Mouse (Mus musculus) liver, embryonic 15.5 days (tissue): ENCODE measurements around the gene Tex22. TPM values are rescaled to one million over a fixed set of nuclear protein-coding genes. Genes with fewer than 3 reads are reported as not detected.
A peak's percentile ranks its signal among the peaks of the same experiment; 100 is the strongest.

ENCODE experiments used
- ATAC-seq: fragments of 200-750 bp; cut with Nextera tagmentation; 2 replicates; pipeline ENCODE4 v1.8.0; 2017; ENCODE audit warnings: moderate number of reproducible peaks, mild to moderate bottlenecking, moderate library complexity; ENCODE audit not compliant: insufficient read depth
- H3K27ac ChIP-seq: fragments of 300-500 bp; sonication (generic); replicated peaks from 2 replicates; pipeline ENCODE4 v1.5.1; 2015; ENCODE audit warnings: mild to moderate bottlenecking, inconsistent platforms
- H3K27me3 ChIP-seq: fragments of 300-500 bp; sonication (generic); 2 replicates; pipeline ENCODE4 v1.6.1; 2015; ENCODE audit warnings: mild to moderate bottlenecking, inconsistent platforms
- H3K36me3 ChIP-seq: fragments of 300-500 bp; sonication (generic); replicated peaks from 2 replicates; pipeline ENCODE4 v1.6.1; 2015; ENCODE audit warnings: moderate library complexity, mild to moderate bottlenecking, inconsistent platforms
- H3K4me1 ChIP-seq: fragments of 300-500 bp; sonication (generic); replicated peaks from 2 replicates; pipeline ENCODE4 v1.6.1; 2015; ENCODE audit warnings: inconsistent platforms
- H3K4me2 ChIP-seq: fragments of 300-500 bp; sonication (generic); 2 replicates; pipeline ENCODE4 v1.6.1; 2015; ENCODE audit warnings: moderate library complexity, mild to moderate bottlenecking, inconsistent platforms
- H3K4me3 ChIP-seq: fragments of 300-500 bp; sonication (generic); replicated peaks from 2 replicates; pipeline ENCODE4 v1.5.1; 2015; ENCODE audit warnings: mild to moderate bottlenecking, inconsistent platforms
- H3K9ac ChIP-seq: fragments of 300-500 bp; sonication (generic); 2 replicates; pipeline ENCODE4 v1.6.1; 2015; ENCODE audit warnings: moderate library complexity, mild to moderate bottlenecking, inconsistent platforms
- H3K9me3 ChIP-seq: fragments of 300-500 bp; sonication (generic); replicated peaks from 2 replicates; pipeline ENCODE4 v1.6.1; 2016; ENCODE audit warnings: inconsistent platforms
- WGBS: fragments of 180-500 bp; shearing (Covaris S2); methylation state at CpG from one replicate; pipeline ENCODE4 v1.1.7; 2015; ENCODE audit warnings: mixed read lengths; ENCODE audit not compliant: insufficient replicate concordance; 5-methylcytosine and 5-hydroxymethylcytosine counted together
- polyA plus RNA-seq: library from polyadenylated mRNA; unstranded; fragments of >200 nt; fragmentation: Nextera tagmentation; extraction: Ambion mirVana; gene quantifications from 2 replicates; pipeline ENCODE4 v1.2.1, GENCODE M21; 2015

The Tex22 gene
- polyA plus RNA-seq, 1 experiment from 2014 or later, result not detected

DNA sequence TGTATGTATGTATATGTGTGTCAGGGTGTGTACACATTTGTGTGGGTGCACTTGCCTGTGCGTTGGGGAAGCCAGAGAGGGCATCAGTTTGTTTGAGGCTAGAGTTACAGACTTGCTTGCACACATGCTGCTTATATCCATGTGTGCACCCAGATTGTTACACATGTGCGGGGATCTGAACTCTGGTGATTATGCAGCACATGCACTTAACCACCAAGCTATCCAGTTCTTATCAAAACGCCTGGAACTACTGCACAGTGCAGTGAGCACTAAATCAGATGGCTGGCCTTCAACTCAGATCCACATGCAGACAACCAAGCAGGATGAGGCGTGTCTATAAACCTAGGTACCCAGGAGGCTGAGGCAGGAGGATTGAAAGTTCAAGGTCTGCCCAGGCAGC is 37.3 kb upstream of the Tex22 start:
- peaks cover 64% of the 10 kb centered on the region for H3K4me1 ChIP-seq

DNA sequence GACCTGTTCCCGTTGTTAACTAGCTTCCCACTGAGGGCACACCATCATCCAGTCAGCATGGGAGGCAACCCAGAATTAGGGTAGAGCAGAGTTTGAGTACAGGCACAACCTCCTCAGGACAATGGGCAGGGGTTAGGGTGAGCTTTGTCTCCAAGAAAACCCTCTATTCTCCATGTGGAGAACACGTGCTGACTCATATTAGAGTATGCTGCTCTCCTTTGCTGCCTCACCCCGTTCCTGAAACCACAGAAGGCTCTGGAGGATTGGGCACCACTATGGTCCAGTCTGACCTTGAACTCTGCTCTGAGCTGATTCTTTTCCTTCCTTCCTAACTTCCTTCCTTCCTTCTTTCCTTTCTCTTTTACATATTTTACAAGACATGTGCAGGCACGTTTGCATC is 35.9 kb upstream of the Tex22 start:
- Histone ChIP-seq H3K9ac (no peak overlapping the region), H3K4me2 (no peak overlapping the region), H3K9me3 (no peaks in the 10 kb centered on the region), H3K27me3 (no peaks in the 10 kb centered on the region), H3K27ac (no peak overlapping the region), H3K36me3 (no peaks in the 10 kb centered on the region), H3K4me1 (peaks cover 64% of the 10 kb centered on the region), H3K4me3 (no peak overlapping the region)
- WGBS, result 74% methylated on average over 4 of the region's 4 CpGs
- no peak for ATAC-seq

More for the DNA sequence above, 37.3 kb upstream of the Tex22 start:
- ATAC-seq, result peak; percentile 48
- no peak overlapping the region for H3K4me3 ChIP-seq
- H3K27ac ChIP-seq, result no peak overlapping the region
- 0 out of 2 replicates have a peak, but pooled peaks cover 2% of the 10 kb centered on the region for H3K36me3 ChIP-seq
- H3K27me3 ChIP-seq, result no peaks in the 10 kb centered on the region
- no peaks in the 10 kb centered on the region for H3K9me3 ChIP-seq
- no peak overlapping the region for H3K4me2 ChIP-seq
- WGBS, result 37% methylated on average over 4 of the region's 4 CpGs
- H3K9ac ChIP-seq, result no peak overlapping the region

DNA sequence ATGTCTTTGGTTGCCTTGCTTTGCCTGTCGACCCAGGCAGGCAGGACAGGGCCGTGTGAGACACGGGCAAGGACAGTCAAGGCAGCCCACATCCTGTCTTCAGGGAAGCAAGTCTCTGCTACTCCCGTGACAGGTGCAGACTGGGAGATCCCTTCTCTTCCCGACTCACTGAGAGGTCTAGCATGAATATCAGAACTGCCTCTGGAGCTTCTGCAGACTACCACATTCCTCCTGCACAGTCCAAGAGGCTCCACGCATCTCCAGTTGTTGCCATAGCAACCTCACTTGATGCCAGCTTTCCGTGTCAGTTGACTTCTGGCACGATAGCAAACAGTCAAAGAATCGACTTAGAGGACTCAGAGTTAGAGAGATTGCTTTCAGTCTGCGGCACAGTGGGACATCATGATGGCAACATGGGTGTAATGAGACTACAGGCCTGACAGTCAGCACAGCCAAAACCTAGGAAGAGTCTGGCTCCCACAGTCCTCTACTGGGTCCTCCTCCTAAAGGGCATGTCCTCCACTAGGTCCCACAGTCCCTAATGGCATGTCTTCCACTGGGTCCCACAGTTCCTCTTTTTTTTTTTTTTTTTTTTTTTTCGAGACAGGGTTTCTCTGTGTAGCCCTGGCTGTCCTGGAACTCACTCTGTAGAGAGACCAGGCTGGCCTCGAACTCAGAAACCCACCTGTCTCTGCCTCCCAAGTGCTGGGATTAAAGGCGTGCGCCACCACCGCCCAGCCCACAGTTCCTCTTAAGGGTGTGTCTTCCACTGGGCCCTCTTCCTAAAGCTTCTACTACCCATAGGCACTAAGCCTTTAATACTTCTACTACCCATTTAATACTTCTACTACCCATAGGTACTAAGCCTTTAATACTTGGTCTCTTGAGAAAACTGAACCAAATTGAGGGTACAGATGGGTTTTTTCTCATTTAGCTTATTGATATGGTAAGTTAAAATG is 32.5 kb upstream of the Tex22 start:
- peak; percentile 53 for ATAC-seq
- H3K36me3 ChIP-seq, result peaks cover 20% of the 10 kb centered on the region
- H3K9ac ChIP-seq, result no peak overlapping the region
- peak overlapping the region; percentile 84 for H3K27ac ChIP-seq
- no peak overlapping the region for H3K4me3 ChIP-seq
- H3K4me1 ChIP-seq, result peaks cover 50% of the 10 kb centered on the region
- no peak overlapping the region for H3K4me2 ChIP-seq
- H3K27me3 ChIP-seq, result no peaks in the 10 kb centered on the region
- 58% methylated on average over 15 of the region's 15 CpGs for WGBS
- H3K9me3 ChIP-seq, result no peaks in the 10 kb centered on the region

DNA sequence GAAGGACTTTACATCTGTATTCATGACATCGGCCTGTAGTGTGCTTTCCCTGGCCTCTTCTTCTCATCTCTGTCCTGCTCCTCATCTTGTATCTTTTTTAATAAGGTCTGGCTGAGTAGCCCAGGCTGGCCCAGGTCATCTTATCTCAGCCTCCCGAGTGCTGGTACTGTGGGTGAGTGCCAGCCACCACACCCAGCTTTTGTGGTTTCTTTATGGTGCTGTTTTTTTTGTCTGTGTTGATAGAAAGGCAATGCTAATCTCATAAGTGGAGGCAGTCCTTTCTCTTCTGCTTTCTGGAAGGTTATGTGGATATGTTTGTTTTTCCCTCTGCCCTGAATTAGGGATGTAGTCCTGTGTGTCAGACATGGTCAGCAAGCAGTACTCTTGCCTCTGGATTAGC is 31.8 kb upstream of the Tex22 start:
- peaks cover 44% of the 10 kb centered on the region for H3K4me1 ChIP-seq
- no peaks in the 10 kb centered on the region for H3K9me3 ChIP-seq
- H3K27me3 ChIP-seq, result no peaks in the 10 kb centered on the region
- peak overlapping the region; percentile 42 for H3K4me2 ChIP-seq
- H3K4me3 ChIP-seq, result no peak overlapping the region
- WGBS, result 34% methylated on average over 2 of the region's 2 CpGs
- H3K36me3 ChIP-seq, result peaks cover 28% of the 10 kb centered on the region
- no peak overlapping the region for H3K9ac ChIP-seq
- H3K27ac ChIP-seq, result peak overlapping the region; percentile 84
- peak; percentile 89 for ATAC-seq

DNA sequence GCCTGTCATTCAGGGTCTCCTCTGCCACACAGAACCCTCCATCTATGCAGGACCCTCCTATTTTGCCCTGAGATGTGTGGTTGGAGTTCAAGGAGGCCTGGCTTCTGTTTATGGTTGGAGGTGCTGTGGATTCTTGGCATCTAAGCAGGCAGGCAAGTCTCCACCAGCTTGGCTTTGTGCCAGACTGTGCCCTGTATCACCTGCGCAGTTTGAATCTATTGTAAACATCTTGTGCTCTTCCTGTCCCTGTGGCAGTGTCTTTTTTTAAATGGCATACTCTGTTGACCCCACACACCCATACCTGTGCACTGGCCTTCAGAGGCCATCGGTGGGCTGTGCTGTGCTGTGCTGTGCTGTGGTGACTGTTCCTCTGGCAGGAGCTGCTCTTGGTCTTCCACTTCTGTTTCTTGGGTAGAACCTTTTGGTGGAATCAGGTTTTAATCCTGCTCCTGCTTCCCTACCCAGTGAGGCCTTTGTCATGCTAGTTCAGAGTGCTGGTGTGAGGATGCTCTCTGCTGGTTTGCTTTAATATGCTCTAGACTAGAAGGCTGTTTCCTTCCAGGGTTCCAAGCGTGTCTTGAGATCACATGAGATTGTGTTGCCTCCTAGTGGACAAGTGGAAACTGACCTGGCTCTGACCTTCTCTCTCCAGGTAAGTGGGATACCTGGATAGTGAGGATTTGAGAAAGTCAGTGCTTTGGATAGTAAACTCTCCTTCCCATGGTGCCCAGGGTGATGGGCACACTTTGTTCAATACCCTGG is 29.2 kb upstream of the Tex22 start:
- H3K27ac ChIP-seq, result no peak overlapping the region
- no peaks in the 10 kb centered on the region for H3K27me3 ChIP-seq
- WGBS, result 68% methylated on average over 3 of the region's 3 CpGs
- no peak overlapping the region for H3K9ac ChIP-seq
- no peaks in the 10 kb centered on the region for H3K9me3 ChIP-seq
- H3K4me1 ChIP-seq, result peaks cover 44% of the 10 kb centered on the region
- H3K4me2 ChIP-seq, result no peak overlapping the region
- ATAC-seq, result no peak
- peaks cover 50% of the 10 kb centered on the region for H3K36me3 ChIP-seq
- H3K4me3 ChIP-seq, result no peak overlapping the region

DNA sequence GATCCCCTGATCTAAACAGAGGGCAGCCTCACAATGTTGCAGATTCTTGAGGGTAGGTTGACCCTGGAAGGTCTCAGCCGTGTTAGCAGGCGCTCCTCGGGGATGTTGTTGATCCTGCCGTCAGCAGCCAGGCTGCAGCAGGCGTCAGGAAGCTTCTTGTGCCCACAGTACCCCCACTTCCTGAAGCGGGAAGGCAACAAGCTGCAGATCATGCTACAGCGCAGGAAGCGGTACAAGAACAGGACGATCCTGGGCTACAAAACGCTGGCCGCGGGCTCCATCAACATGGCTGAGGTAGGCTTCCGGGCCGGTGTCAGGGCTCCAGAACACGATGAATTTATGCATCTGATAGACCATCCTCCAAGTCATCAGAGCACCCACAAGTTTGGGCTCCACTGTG is 27.4 kb upstream of the Tex22 start:
- Histone ChIP-seq H3K27ac (no peak overlapping the region), H3K27me3 (no peaks in the 10 kb centered on the region), H3K4me1 (peaks cover 34% of the 10 kb centered on the region), H3K36me3 (peaks cover 68% of the 10 kb centered on the region), H3K9me3 (no peaks in the 10 kb centered on the region), H3K4me2 (no peak overlapping the region), H3K9ac (no peak overlapping the region), H3K4me3 (no peak overlapping the region)
- 62% methylated on average over 15 of the region's 15 CpGs for WGBS
- no peak for ATAC-seq

DNA sequence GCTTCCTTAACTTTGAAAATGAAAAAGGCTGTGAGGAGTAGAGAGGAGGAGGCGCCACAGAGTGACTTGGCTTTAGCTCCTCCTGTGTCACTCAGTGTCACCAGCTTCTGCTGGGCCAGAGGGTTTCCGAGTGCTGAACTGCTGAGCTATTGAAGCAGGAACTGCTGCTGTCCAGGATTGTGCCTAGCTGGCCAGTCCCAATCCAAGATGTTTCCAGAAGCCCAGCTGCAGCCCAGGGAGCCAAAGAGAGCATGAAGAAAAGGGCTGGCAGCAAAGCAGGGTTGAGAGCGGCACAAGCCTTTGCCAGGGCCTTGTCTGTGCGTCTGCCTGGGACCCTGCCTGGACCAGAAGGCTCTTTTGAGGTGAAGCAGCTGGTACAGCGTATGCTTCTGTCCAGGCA is 26.2 kb upstream of the Tex22 start:
- Histone ChIP-seq H3K9me3 (no peaks in the 10 kb centered on the region), H3K36me3 (peaks cover 79% of the 10 kb centered on the region), H3K4me3 (no peak overlapping the region), H3K27me3 (no peaks in the 10 kb centered on the region), H3K27ac (no peak overlapping the region), H3K4me1 (peaks cover 22% of the 10 kb centered on the region), H3K9ac (no peak overlapping the region), H3K4me2 (no peak overlapping the region)
- WGBS, result 84% methylated on average over 5 of the region's 5 CpGs
- ATAC-seq, result no peak

DNA sequence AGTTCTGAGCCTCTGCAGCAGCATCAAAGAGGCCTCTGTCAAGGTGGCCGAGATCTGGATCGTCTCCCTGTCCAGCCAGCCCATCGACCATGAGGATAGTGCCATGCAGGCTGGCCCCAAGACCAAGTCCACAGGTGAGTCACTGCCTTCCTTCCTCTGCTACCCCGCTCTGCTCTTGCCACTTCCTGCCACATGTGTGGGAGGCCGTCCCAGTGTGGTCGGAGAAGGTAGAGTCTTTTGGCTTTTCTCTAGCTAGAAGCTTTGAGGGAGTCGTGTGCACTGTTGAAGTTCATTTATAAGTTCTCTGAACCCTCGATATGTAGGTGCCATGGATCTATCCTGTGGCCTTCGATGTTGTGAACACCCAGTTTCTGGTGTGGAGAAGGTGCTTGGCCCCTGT is 24.5 kb upstream of the Tex22 start:
- H3K9me3 ChIP-seq, result no peaks in the 10 kb centered on the region
- 53% methylated on average over 9 of the region's 9 CpGs for WGBS
- H3K9ac ChIP-seq, result no peak overlapping the region
- peaks cover 87% of the 10 kb centered on the region for H3K36me3 ChIP-seq
- H3K27me3 ChIP-seq, result no peaks in the 10 kb centered on the region
- H3K4me2 ChIP-seq, result no peak overlapping the region
- peaks cover 5% of the 10 kb centered on the region; the same call in 1 of the 2 replicates for H3K4me1 ChIP-seq
- H3K27ac ChIP-seq, result no peak overlapping the region
- no peak for ATAC-seq
- no peak overlapping the region for H3K4me3 ChIP-seq

DNA sequence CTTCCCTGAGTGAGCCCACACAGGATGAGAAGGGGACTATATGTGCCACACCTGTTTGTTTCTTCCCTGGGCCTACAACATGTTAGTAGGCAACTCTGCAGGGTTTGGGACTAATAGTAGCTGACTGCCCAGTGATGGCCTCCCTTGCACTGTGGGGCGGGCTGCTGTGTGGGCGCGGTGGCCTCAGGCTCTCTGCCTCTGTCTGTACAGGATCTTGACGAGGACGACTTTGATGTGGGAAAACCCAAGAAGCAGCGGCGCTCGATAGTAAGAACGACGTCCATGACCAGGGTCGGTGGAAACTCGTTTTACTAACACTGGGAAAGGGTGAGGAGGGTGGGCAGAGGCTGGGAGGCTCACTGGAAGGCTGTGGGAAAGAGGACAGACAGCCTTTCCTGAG is 23.6 kb upstream of the Tex22 start:
- Histone ChIP-seq H3K4me3 (no peak overlapping the region), H3K4me1 (no peaks in the 10 kb centered on the region), H3K4me2 (no peak overlapping the region), H3K36me3 (peaks cover 87% of the 10 kb centered on the region), H3K27me3 (no peaks in the 10 kb centered on the region), H3K9ac (no peak overlapping the region), H3K27ac (no peak overlapping the region), H3K9me3 (no peaks in the 10 kb centered on the region)
- ATAC-seq, result no peak
- WGBS, result 89% methylated on average over 12 of the region's 12 CpGs

DNA sequence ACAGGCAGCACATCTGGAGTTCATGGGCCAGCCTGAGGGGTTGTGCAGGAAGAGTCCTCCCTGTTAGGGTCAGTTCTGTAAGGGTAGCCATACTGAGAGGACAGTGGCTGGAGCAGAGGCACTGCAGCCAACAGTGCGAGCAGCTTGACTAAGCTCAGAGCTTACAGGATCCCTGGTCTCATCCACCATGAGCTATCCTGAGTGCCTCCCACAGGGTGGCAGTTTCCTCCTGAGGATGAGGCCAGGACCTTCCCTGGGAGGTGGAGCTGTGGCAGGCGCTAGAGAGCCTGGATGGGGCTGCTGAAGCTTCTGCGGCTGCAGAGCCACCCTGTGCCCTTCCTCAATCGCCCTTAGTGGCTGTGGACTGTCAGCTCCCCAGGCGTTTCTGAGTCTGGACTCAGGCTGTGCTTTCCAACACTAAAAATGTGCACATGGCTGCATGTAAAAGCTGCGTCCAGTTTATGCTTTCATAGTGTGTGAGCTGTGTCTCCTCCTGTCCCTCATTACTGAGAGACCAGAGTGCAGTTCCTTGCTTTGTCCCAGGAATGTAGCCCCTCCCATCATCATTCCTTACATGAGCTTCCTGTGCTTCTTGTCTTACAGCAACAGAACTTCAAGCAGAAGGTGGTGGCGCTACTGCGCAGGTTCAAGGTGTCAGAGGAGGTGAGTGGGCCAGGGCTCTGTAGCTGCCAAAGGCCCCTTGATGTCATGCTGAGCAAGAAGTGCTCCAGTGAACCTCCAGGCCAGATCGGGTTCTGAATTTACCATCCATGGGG is 22.5 kb upstream of the Tex22 start:
- ATAC-seq, result no peak
- 67% methylated on average over 9 of the region's 9 CpGs for WGBS
- peaks cover 80% of the 10 kb centered on the region for H3K36me3 ChIP-seq

DNA sequence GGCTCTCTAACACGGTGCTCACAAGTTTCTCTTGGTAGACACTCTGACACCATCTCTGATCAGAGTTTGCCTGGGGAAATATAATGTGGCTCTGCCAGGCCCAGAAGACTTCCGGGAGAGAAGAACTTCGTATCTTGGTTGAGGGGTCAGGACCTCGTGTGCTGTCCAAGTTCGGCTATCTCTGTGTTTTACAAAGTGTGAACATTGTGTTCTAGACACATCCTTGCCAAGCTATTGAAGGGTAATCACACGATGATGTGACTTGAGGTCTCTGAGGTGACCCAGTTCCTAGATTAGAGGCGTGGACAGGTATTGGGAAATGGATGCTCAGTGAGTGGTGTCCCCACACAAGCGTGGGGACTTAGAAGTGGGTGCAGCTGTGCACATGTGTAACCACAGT is 18.2 kb upstream of the Tex22 start:
- WGBS, result 76% methylated on average over 8 of the region's 8 CpGs
- ATAC-seq, result no peak

More for the DNA sequence above, 22.5 kb upstream of the Tex22 start:
- no peak overlapping the region for H3K9ac ChIP-seq
- no peak overlapping the region for H3K4me2 ChIP-seq
- H3K4me3 ChIP-seq, result no peak overlapping the region
- H3K27ac ChIP-seq, result no peak overlapping the region
- no peaks in the 10 kb centered on the region for H3K4me1 ChIP-seq
- H3K27me3 ChIP-seq, result no peaks in the 10 kb centered on the region
- no peaks in the 10 kb centered on the region for H3K9me3 ChIP-seq

More for the DNA sequence above, 18.2 kb upstream of the Tex22 start:
- no peak overlapping the region for H3K9ac ChIP-seq
- peaks cover 84% of the 10 kb centered on the region for H3K36me3 ChIP-seq
- no peak overlapping the region for H3K4me3 ChIP-seq
- no peak overlapping the region for H3K4me2 ChIP-seq
- no peaks in the 10 kb centered on the region for H3K9me3 ChIP-seq
- no peaks in the 10 kb centered on the region for H3K27me3 ChIP-seq
- peaks cover 23% of the 10 kb centered on the region for H3K4me1 ChIP-seq
- no peak overlapping the region for H3K27ac ChIP-seq
